ENCODE assay signal across 25 mouse cellular contexts in the genomic region with DNA sequence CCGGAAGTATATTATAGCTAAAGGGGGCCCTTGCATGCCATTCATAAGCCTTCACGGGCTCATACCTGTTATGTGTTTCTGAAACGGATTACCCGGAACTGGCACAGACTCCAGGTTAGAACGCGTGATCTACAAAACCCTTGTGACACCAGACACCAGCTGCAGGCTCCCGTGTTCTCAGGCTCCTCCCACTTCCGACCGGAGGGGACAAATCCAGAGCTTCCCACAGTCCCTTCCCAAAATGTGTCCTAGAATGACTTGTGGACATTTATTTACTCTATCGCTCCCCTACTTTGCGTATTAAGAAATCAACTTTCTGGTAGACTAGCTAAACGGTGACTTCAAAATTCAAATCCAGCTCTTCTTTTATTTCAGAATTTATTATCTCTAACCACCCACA.
DNase-seq lines count a peak whose midpoint lies in the region; TF ChIP-seq lines count a peak whose summit lies in the region.
"Had no signal": no experiment of that assay in that cellular context is flagged by ENCODE, and none has a peak within 500 bp of the region (broad histone marks: within the 10 kb centered on the region; RNA-seq: fewer than 3 reads in every experiment).

No protein-coding gene starts in this region.

- no peaks in the 10 kb centered on the region for H3K79me2 ChIP-seq in heart, adult 2 months (replicated peaks; ENCODE audit: control insufficient read depth, insufficient read depth, low read length)

- H3K27me3 ChIP-seq in heart, adult 2 months (ENCODE audit: control insufficient read depth, insufficient read depth, low read length): no peaks in the 10 kb centered on the region
- H3K27me3 ChIP-seq: embryonic facial prominence, embryonic 12.5 days; embryonic facial prominence, embryonic 15.5 days; forebrain, embryonic 15.5 days; heart, embryonic 15.5 days; intestine, embryonic 15.5 days; Patski had no signal

- no peak for TF ChIP-seq POLR2A in heart, adult 2 months (IDR thresholded peaks at IDR 0.05; ENCODE audit: insufficient read depth, low read depth, low read length)

- no peaks in the 10 kb centered on the region for H3K4me1 ChIP-seq in heart, adult 2 months (ENCODE audit: control insufficient read depth, insufficient read depth, low read length)
- H3K4me1 ChIP-seq in brown adipose tissue, adult 24 weeks (ENCODE audit: control insufficient read depth, insufficient read depth, insufficient read length, low read length): no peaks in the 10 kb centered on the region; the same call in 1 of the 2 replicates
- H3K4me1 ChIP-seq: embryonic facial prominence, embryonic 12.5 days; embryonic facial prominence, embryonic 15.5 days; forebrain, embryonic 15.5 days; heart, embryonic 15.5 days; hindbrain, embryonic 10.5 days; hindbrain, embryonic 13.5 days; intestine, embryonic 15.5 days had no signal

- WGBS in heart, adult 2 months: 79% methylated on average over 12 of the region's 12 CpGs

- no peak for TF ChIP-seq CTCF in heart, adult 2 months (IDR thresholded peaks at IDR 0.05)

- H3K9ac ChIP-seq in heart, adult 2 months (ENCODE audit: low read depth, low read length): no peak overlapping the region
- H3K9ac ChIP-seq: embryonic facial prominence, embryonic 12.5 days; embryonic facial prominence, embryonic 15.5 days; forebrain, embryonic 15.5 days; heart, embryonic 15.5 days; hindbrain, embryonic 13.5 days; intestine, embryonic 15.5 days had no signal

- no peaks in the 10 kb centered on the region for H3K36me3 ChIP-seq in heart, adult 2 months (ENCODE audit: control insufficient read depth, insufficient read depth, low read length)
- H3K36me3 ChIP-seq: embryonic facial prominence, embryonic 12.5 days; embryonic facial prominence, embryonic 15.5 days; forebrain, embryonic 15.5 days; heart, embryonic 15.5 days; hindbrain, embryonic 10.5 days; hindbrain, embryonic 13.5 days; intestine, embryonic 15.5 days had no signal

- H3K27ac ChIP-seq in heart, adult 2 months: peak overlapping the region; percentile 23; the same call in 1 of the 2 replicates
- H3K27ac ChIP-seq in brown adipose tissue, adult 24 weeks (replicated peaks; ENCODE audit: low read depth, low read length): peak overlapping the region; percentile 31; the same call in 1 of the 2 replicates
- H3K27ac ChIP-seq: embryonic facial prominence, embryonic 12.5 days; embryonic facial prominence, embryonic 15.5 days; forebrain, embryonic 15.5 days; heart, embryonic 15.5 days; hindbrain, embryonic 10.5 days; hindbrain, embryonic 13.5 days; intestine, embryonic 15.5 days had no signal

- intact Hi-C loops in heart, adult 2 months (cut with DNase I): no loop called here

- H3K4me3 ChIP-seq in heart, adult 2 months: no peak overlapping the region
- no peak overlapping the region for H3K4me3 ChIP-seq in brown adipose tissue, adult 24 weeks (ENCODE audit: insufficient read depth, low read depth, low read length)
- H3K4me3 ChIP-seq: embryonic facial prominence, embryonic 12.5 days; embryonic facial prominence, embryonic 15.5 days; forebrain, embryonic 15.5 days; heart, embryonic 15.5 days; hindbrain, embryonic 10.5 days; hindbrain, embryonic 13.5 days; intestine, embryonic 15.5 days had no signal

- no peak for DNase-seq in heart, adult 2 months
- no peak for DNase-seq in heart, adult 18-20 months
- DNase-seq in ES-CJ7 (ENCODE audit: low read depth, low spot score): peak; percentile 35
- DNase-seq in R1 (ENCODE audit: low read depth, low spot score): peak; percentile 76
- DNase-seq in MN1 (ENCODE audit: low spot score): no peak
- DNase-seq: adrenal gland, postnatal 10 days; adrenal gland, postnatal 36 days; cerebellum, adult 11 months; cerebellum, adult 2 months; cerebellum, adult 9-11 months; cerebellum, postnatal 25 days; gastrocnemius, postnatal 25 days; heart, postnatal 10 days; heart, postnatal 36 days; kidney, adult 11 months; kidney, adult 8-10 months had no signal

- TF ChIP-seq EP300 in heart, adult 2 months (IDR thresholded peaks at IDR 0.05; ENCODE audit: insufficient read depth, low read depth, low read length): no peak

Comparison
In these comparisons a context has a peak if more than half of its experiments do, and no peak if none do; other contexts are left out.
1. DNase-seq: peak in ES-CJ7 (single experiment) and R1 (single experiment); none in heart, adult 2 months (0 of 2), heart, adult 18-20 months (0 of 2) and MN1 (single experiment).